Mouse (Mus musculus): ENCODE measurements around the gene Ankzf1.

DNA sequence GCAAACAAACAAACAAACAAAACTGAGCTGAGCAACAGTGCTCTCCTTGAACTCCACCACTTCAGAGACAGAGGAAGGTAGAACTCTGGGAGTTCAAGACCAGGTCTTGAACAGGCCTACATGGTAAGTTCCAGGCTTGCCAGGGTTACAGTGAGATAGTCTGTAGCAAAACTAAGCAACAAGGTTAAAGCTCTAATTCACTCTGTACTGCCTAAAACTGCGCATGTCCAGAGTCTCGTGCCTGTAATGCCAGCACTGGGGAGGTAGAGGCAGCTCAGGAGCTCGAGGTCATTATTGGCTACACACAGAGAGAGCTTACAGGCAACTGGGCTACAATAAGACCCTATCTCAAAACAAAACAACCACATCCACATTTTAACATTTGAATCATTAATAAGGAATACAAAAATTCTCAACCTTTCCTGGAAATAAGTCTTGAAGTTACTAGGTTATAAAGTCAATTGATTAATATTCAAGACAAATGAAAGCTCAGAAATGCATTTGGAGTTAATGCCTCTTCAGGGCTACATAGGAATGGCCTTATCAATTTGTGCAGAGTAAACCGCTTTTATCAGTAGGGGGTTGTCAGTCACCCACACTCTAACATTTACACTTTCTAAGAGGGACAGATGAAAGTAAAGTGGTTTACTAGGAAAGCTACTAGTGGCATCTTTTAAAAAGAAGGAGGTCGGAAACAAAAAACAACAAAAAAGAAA lies 32.3 kb upstream of the Ankzf1 start:
- TF ChIP-seq CTCF (conservative IDR thresholded peaks at IDR 0.05; ENCODE audit: insufficient read depth, insufficient read length, low read depth, low read length) (no peak), POLR2A (IDR thresholded peaks at IDR 0.05; ENCODE audit: low read depth, low read length) (no peak)

Data from kidney, adult 2 months (tissue).